Mouse (Mus musculus): Measurements from ENCODE around the gene Gm38431. TPM values are rescaled to one million over a fixed set of nuclear protein-coding genes. Genes with fewer than 3 reads are reported as not detected.

The Gm38431 gene
- total and polyA plus RNA-seq, 3 experiments = 2.8 to 382 (median 95.6) TPM

- H3K27me3 ChIP-seq (ENCODE audit: insufficient read depth, low read length) = peaks cover 10% of the 10 kb centered on the region; the same call in 1 of the 2 replicates
- peak; percentile 42; the same call in 1 of the 2 replicates for ATAC-seq (ENCODE audit: extremely low read depth, insufficient number of reproducible peaks, low FRiP score, poor library complexity, severe bottlenecking)
- peak overlapping the region; percentile 77 for H3K4me3 ChIP-seq (ENCODE audit: low read depth, low read length)
- peaks cover 59% of the 10 kb centered on the region for H3K4me1 ChIP-seq (ENCODE audit: insufficient read depth, low read depth, low read length)
- no peak for TF ChIP-seq CTCF (IDR thresholded peaks at IDR 0.05; ENCODE audit: low read depth, low read length)
- no peak for TF ChIP-seq GATA1 (IDR thresholded peaks at IDR 0.05; ENCODE audit: borderline replicate concordance, low read length)
- no peak for TF ChIP-seq GATA2 (IDR thresholded peaks at IDR 0.05; ENCODE audit: borderline replicate concordance, low read depth, low read length)
- TF ChIP-seq POLR2AphosphoS5 (IDR thresholded peaks at IDR 0.05; ENCODE audit: insufficient replicate concordance, low read depth, low read length) = no peak
- TF ChIP-seq TAL1 (conservative IDR thresholded peaks at IDR 0.05; ENCODE audit: low read depth, low read length) = no peak
- H3K9me3 ChIP-seq (replicated peaks) = no peaks in the 10 kb centered on the region
- peaks cover 12% of the 10 kb centered on the region for H3K36me3 ChIP-seq (replicated peaks)
- peak; percentile 77 for DNase-seq (ENCODE audit: low spot score)
These were observed 58.7 kb downstream of the Gm38431 start for GRCm38 (mm10) chr9:21033136-21033535.

GRCm38 (mm10) chr9:21032491-21032890 is 59.3 kb downstream of the Gm38431 start:
- no peak for ATAC-seq (ENCODE audit: extremely low read depth, insufficient number of reproducible peaks, low FRiP score, poor library complexity, severe bottlenecking)
- TF ChIP-seq CTCF (IDR thresholded peaks at IDR 0.05; ENCODE audit: low read depth, low read length) (no peak), GATA1 (IDR thresholded peaks at IDR 0.05; ENCODE audit: borderline replicate concordance, low read length) (no peak), TAL1 (conservative IDR thresholded peaks at IDR 0.05; ENCODE audit: low read depth, low read length) (no peak), POLR2AphosphoS5 (IDR thresholded peaks at IDR 0.05; ENCODE audit: insufficient replicate concordance, low read depth, low read length) (no peak), GATA2 (IDR thresholded peaks at IDR 0.05; ENCODE audit: borderline replicate concordance, low read depth, low read length) (no peak)
- H3K27me3 ChIP-seq (ENCODE audit: insufficient read depth, low read length) = peaks cover 10% of the 10 kb centered on the region; the same call in 1 of the 2 replicates
- H3K4me3 ChIP-seq (ENCODE audit: low read depth, low read length) = peak overlapping the region; percentile 77
- H3K4me1 ChIP-seq (ENCODE audit: insufficient read depth, low read depth, low read length) = peaks cover 66% of the 10 kb centered on the region
- peaks cover 19% of the 10 kb centered on the region for H3K36me3 ChIP-seq (replicated peaks)
- DNase-seq (ENCODE audit: low spot score) = no peak
- no peaks in the 10 kb centered on the region for H3K9me3 ChIP-seq (replicated peaks)

GRCm38 (mm10) chr9:21031896-21032351 is 59.9 kb downstream of the Gm38431 start, which contains the start of gene Icam5:
Gene Icam5 (plus strand): TSS chr9:21032073.
- ATAC-seq (ENCODE audit: extremely low read depth, insufficient number of reproducible peaks, low FRiP score, poor library complexity, severe bottlenecking) = no peak
- Histone ChIP-seq H3K4me1 (ENCODE audit: insufficient read depth, low read depth, low read length) (peaks cover 71% of the 10 kb centered on the region), H3K36me3 (replicated peaks) (peaks cover 24% of the 10 kb centered on the region), H3K4me3 (ENCODE audit: low read depth, low read length) (peak within 1 kb of the TSS; percentile 77), H3K27me3 (ENCODE audit: insufficient read depth, low read length) (peaks cover 10% of the 10 kb centered on the region; the same call in 1 of the 2 replicates), H3K9me3 (replicated peaks) (no peaks in the 10 kb centered on the region)
- DNase-seq (ENCODE audit: low spot score) = no peak
- TF ChIP-seq GATA2 (IDR thresholded peaks at IDR 0.05; ENCODE audit: borderline replicate concordance, low read depth, low read length) = no peak
- no peak for TF ChIP-seq CTCF (IDR thresholded peaks at IDR 0.05; ENCODE audit: low read depth, low read length)
- TF ChIP-seq POLR2AphosphoS5 (IDR thresholded peaks at IDR 0.05; ENCODE audit: insufficient replicate concordance, low read depth, low read length) = no peak
- no peak for TF ChIP-seq TAL1 (conservative IDR thresholded peaks at IDR 0.05; ENCODE audit: low read depth, low read length)
- TF ChIP-seq GATA1 (IDR thresholded peaks at IDR 0.05; ENCODE audit: borderline replicate concordance, low read length) = no peak

GRCm38 (mm10) chr9:21031251-21031895 is 60.4 kb downstream of the Gm38431 start:
- H3K27me3 ChIP-seq (ENCODE audit: insufficient read depth, low read length) = peaks cover 5% of the 10 kb centered on the region; the same call in 1 of the 2 replicates
- H3K9me3 ChIP-seq (replicated peaks) = no peaks in the 10 kb centered on the region
- H3K4me1 ChIP-seq (ENCODE audit: insufficient read depth, low read depth, low read length) = peaks cover 75% of the 10 kb centered on the region
- ATAC-seq (ENCODE audit: extremely low read depth, insufficient number of reproducible peaks, low FRiP score, poor library complexity, severe bottlenecking) = 0 out of 2 replicates have a peak, but pooled peaks have one; percentile 1
- H3K4me3 ChIP-seq (ENCODE audit: low read depth, low read length) = peak overlapping the region; percentile 77
- H3K36me3 ChIP-seq (replicated peaks) = peaks cover 30% of the 10 kb centered on the region
- no peak for DNase-seq (ENCODE audit: low spot score)
- TF ChIP-seq GATA1 (IDR thresholded peaks at IDR 0.05; ENCODE audit: borderline replicate concordance, low read length) = no peak
- no peak for TF ChIP-seq POLR2AphosphoS5 (IDR thresholded peaks at IDR 0.05; ENCODE audit: insufficient replicate concordance, low read depth, low read length)
- TF ChIP-seq TAL1 (conservative IDR thresholded peaks at IDR 0.05; ENCODE audit: low read depth, low read length) = no peak
- TF ChIP-seq CTCF (IDR thresholded peaks at IDR 0.05; ENCODE audit: low read depth, low read length) = no peak
- no peak for TF ChIP-seq GATA2 (IDR thresholded peaks at IDR 0.05; ENCODE audit: borderline replicate concordance, low read depth, low read length)

- no peaks in the 10 kb centered on the region for H3K9me3 ChIP-seq (replicated peaks)
These were observed 61.0 kb downstream of the Gm38431 start for GRCm38 (mm10) chr9:21030781-21031250.

GRCm38 (mm10) chr9:21030055-21030600 is 61.7 kb downstream of the Gm38431 start:
- no peak for DNase-seq (ENCODE audit: low spot score)
- H3K36me3 ChIP-seq (replicated peaks) = peaks cover 37% of the 10 kb centered on the region
- no peak for ATAC-seq (ENCODE audit: extremely low read depth, insufficient number of reproducible peaks, low FRiP score, poor library complexity, severe bottlenecking)

More at GRCm38 (mm10) chr9:21030781-21031250, 61.0 kb downstream of the Gm38431 start:
- Histone ChIP-seq H3K4me3 (ENCODE audit: low read depth, low read length) (peak overlapping the region; percentile 77), H3K27me3 (ENCODE audit: insufficient read depth, low read length) (peaks cover under 1% of the 10 kb centered on the region; the same call in 1 of the 2 replicates), H3K4me1 (ENCODE audit: insufficient read depth, low read depth, low read length) (peaks cover 78% of the 10 kb centered on the region), H3K36me3 (replicated peaks) (peaks cover 33% of the 10 kb centered on the region)
- TF ChIP-seq POLR2AphosphoS5 (IDR thresholded peaks at IDR 0.05; ENCODE audit: insufficient replicate concordance, low read depth, low read length) (no peak), GATA2 (IDR thresholded peaks at IDR 0.05; ENCODE audit: borderline replicate concordance, low read depth, low read length) (no peak)
- ATAC-seq (ENCODE audit: extremely low read depth, insufficient number of reproducible peaks, low FRiP score, poor library complexity, severe bottlenecking) = peak; percentile 71
- DNase-seq (ENCODE audit: low spot score) = peak; percentile 80

More at GRCm38 (mm10) chr9:21030055-21030600, 61.7 kb downstream of the Gm38431 start:
- H3K4me1 ChIP-seq (ENCODE audit: insufficient read depth, low read depth, low read length) = peaks cover 78% of the 10 kb centered on the region
- H3K9me3 ChIP-seq (replicated peaks) = no peaks in the 10 kb centered on the region
- H3K4me3 ChIP-seq (ENCODE audit: low read depth, low read length) = peak overlapping the region; percentile 73
- H3K27me3 ChIP-seq (ENCODE audit: insufficient read depth, low read length) = no peaks in the 10 kb centered on the region; the same call in 1 of the 2 replicates
- TF ChIP-seq GATA2 (IDR thresholded peaks at IDR 0.05; ENCODE audit: borderline replicate concordance, low read depth, low read length) (no peak), GATA1 (IDR thresholded peaks at IDR 0.05; ENCODE audit: borderline replicate concordance, low read length) (no peak), TAL1 (conservative IDR thresholded peaks at IDR 0.05; ENCODE audit: low read depth, low read length) (no peak), POLR2AphosphoS5 (IDR thresholded peaks at IDR 0.05; ENCODE audit: insufficient replicate concordance, low read depth, low read length) (no peak), CTCF (IDR thresholded peaks at IDR 0.05; ENCODE audit: low read depth, low read length) (no peak)
